ENCODE assay signal across 9 mouse cellular contexts in the genomic region with DNA sequence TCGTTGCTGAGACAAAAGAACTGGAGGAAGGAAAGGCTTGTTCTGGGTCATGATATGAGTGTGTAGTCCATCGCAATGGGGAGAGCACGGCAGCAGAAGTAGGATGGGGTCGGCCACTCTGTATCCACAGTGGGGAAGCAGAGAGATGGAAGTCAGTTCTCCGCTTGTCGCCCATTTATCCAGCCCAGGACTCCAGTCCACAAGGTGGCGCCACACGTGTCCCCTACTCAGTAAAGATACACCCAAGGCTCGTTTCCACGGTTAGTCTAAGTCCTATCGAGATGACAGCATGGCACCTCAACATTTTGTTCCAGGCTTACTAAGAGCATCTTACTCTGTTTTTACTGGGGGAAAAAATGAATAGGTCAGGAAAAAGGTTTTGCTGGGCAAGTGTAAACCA. TPM values are rescaled to one million over a fixed set of nuclear protein-coding genes. Genes with fewer than 3 reads are reported as not detected.
DNase-seq lines count a peak whose midpoint lies in the region.
"Had no signal": no experiment of that assay in that cellular context is flagged by ENCODE, and none has a peak within 500 bp of the region (broad histone marks: within the 10 kb centered on the region; RNA-seq: fewer than 3 reads in every experiment).

No protein-coding gene starts in this region.

- peaks cover 4% of the 10 kb centered on the region for H3K27me3 ChIP-seq in embryonic facial prominence, embryonic 10.5 days (replicated peaks; ENCODE audit: low read depth, poor library complexity, severe bottlenecking)

- 87% methylated on average over 11 of the region's 11 CpGs for WGBS in embryonic facial prominence, embryonic 10.5 days

- no peaks in the 10 kb centered on the region for H3K36me3 ChIP-seq in embryonic facial prominence, embryonic 10.5 days (replicated peaks)

- no peaks in the 10 kb centered on the region for H3K4me1 ChIP-seq in embryonic facial prominence, embryonic 10.5 days

- no peak overlapping the region for H3K27ac ChIP-seq in embryonic facial prominence, embryonic 10.5 days (replicated peaks)

- no peak overlapping the region for H3K4me3 ChIP-seq in embryonic facial prominence, embryonic 10.5 days

- DNase-seq in adrenal gland, adult 2 months, result peak; percentile 12
- DNase-seq in adrenal gland, postnatal 10 days, result no peak
- peak; percentile 52 to 55 for DNase-seq in kidney, postnatal 4 days
- DNase-seq in kidney, postnatal 14 days, result no peak
- peak; percentile 11 for DNase-seq in T-cell, adult 2 months (ENCODE audit: low spot score)
- DNase-seq in naive thymus-derived CD4-positive, alpha-beta T cell, adult 2 months (ENCODE audit: low read depth), result peak; percentile 35
- no peak for DNase-seq in embryonic facial prominence, embryonic 10.5 days (ENCODE audit: low spot score)
- DNase-seq in left cerebral cortex, adult 9 months (ENCODE audit: low spot score in 2 of 2), result no peak

- H3K9me3 ChIP-seq in embryonic facial prominence, embryonic 10.5 days, result no peaks in the 10 kb centered on the region

RNA-seq across cellular contexts. Expression of a gene that starts 20.0 kb away (rescaled TPM):
- total RNA-seq in adrenal gland, adult 2 months (2021), result 10 to 100 TPM; 10.1 to 21.0 TPM
- polyA plus RNA-seq in adrenal gland, adult 2 months (2012; rRNA removed), result 3.8 and 4.1 TPM in 2 replicates
- 10 to 100 TPM; 19.9 to 27.6 TPM for total RNA-seq in adrenal gland, postnatal 10 days (2021)
- 91.9 and 96.9 TPM in 2 replicates for polyA plus RNA-seq in embryonic facial prominence, embryonic 10.5 days (2016; fragmentation: Nextera tagmentation; extraction: Ambion mirVana)

RNA-seq across cellular contexts. Expression of a gene that starts 20.7 kb away (rescaled TPM):
- not detected for total RNA-seq in adrenal gland, adult 2 months (2021)
- polyA plus RNA-seq in adrenal gland, adult 2 months (2012; rRNA removed), result 0.04 and 0.06 TPM in 2 replicates
- not detected for total RNA-seq in adrenal gland, postnatal 10 days (2021)
- not detected in 2 replicates for polyA plus RNA-seq in embryonic facial prominence, embryonic 10.5 days (2016; fragmentation: Nextera tagmentation; extraction: Ambion mirVana)
- total RNA-seq: megakaryocyte, adult 5-6 weeks had no signal

RNA-seq across cellular contexts. Expression of a gene that starts 48.6 kb away (rescaled TPM):
- total RNA-seq in adrenal gland, adult 2 months (2021), result under 1 TPM; 0.35 to 0.66 TPM
- not detected in 2 replicates for polyA plus RNA-seq in adrenal gland, adult 2 months (2012; rRNA removed)
- under 1 TPM; 0.90 to 0.91 TPM for total RNA-seq in adrenal gland, postnatal 10 days (2021)
- 0.92 and 1.2 TPM in 2 replicates for polyA plus RNA-seq in embryonic facial prominence, embryonic 10.5 days (2016; fragmentation: Nextera tagmentation; extraction: Ambion mirVana)
- total RNA-seq: megakaryocyte, adult 5-6 weeks had no signal

Comparison
In these comparisons a context has a peak if more than half of its experiments do, and no peak if none do; other contexts are left out.
1. DNase-seq: peak in adrenal gland, adult 2 months (single experiment), kidney, postnatal 4 days (2 of 2), T-cell, adult 2 months (single experiment) and naive thymus-derived CD4-positive, alpha-beta T cell, adult 2 months (single experiment); none in adrenal gland, postnatal 10 days (single experiment), kidney, postnatal 14 days (single experiment), embryonic facial prominence, embryonic 10.5 days (single experiment) and left cerebral cortex, adult 9 months (0 of 2).